Mouse (Mus musculus): ENCODE measurements around the gene Tef.

- no peak for TF ChIP-seq CTCF (IDR thresholded peaks at IDR 0.05)
- 0 out of 2 replicates have a peak, but pooled peaks have one; percentile 10 for TF ChIP-seq EP300 (IDR thresholded peaks at IDR 0.05)
Measured at GRCm38 (mm10) chr15:81832219-81832618, 30.0 kb downstream of the Tef start.

All from lung, postnatal 0 days (tissue).